Mouse (Mus musculus): ENCODE results near the gene Srsf1.

Srsf1 gene

DNA sequence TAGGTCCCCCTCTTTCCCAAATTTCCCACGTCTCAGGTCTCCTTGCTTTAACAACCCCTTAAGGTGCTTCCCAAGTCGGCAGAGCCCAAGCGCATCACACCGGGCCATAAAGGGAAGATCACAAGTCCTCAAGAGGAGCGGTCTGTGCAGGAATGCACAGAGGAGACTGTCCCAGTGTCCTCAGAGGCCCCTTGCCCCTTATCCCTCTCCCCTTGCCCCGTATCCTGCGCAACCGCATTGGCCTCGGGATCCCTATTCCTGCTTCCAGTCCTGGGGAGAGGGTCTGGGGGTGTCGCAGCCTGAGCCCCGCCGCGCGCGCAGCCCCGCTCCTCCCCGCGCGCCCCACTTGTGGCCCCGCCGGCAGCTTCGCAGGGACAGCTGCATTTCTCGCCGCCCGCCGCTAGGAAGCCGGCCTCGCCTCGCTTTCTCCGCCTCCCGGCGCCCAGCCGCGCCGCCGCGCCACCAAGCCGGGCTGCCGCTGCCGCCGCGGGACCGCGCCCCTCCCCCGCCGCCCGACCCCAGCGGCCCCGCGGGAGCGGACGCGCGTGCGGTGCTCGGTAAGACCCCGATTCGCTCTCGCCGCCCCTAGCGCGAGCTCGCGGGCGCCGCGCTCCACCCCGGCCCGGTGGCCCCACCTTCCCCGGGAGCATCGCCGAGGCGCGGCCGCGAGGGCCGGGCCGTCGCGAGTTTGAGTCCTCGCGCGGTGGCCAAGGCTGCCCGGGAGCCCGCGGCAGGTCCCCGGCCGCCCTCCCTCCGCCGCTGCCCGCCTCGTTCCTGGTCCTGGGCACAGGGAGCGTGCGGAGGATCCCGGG is 51.8 kb downstream of the Srsf1 start:
- in situ Hi-C loops (cut with MboI; ENCODE audit: low pct_unique_long_range_greater_than_20kb in 1 of 2, low sequenced_read_pairs in 2 of 2, unreplicated experiment in 1 of 2): no loop called here

DNA sequence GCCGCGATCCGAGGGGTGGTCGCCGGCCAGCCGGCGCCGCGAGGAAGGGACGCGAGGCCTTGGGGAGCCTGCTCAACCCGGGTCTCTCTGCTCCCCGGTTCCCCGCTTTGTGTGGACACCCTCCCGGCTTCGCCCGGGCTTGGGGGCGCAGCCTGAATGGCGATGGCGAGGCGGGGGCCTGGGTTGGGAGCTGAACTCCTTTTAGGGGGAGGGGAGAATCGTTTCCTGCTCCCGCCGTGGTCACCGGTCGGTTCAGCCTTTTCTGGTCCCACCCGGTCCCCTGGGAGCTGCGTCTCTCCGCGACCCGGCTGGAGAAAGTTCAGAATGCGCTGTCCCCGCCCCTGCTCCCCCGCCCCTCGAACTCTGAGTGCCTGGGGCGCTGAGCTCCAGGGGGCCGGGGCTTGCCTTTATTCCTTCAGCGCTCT is 52.4 kb downstream of the Srsf1 start:
- in situ Hi-C loops (cut with MboI; ENCODE audit: low pct_unique_long_range_greater_than_20kb in 1 of 2, low sequenced_read_pairs in 2 of 2, unreplicated experiment in 1 of 2): no loop called here

DNA sequence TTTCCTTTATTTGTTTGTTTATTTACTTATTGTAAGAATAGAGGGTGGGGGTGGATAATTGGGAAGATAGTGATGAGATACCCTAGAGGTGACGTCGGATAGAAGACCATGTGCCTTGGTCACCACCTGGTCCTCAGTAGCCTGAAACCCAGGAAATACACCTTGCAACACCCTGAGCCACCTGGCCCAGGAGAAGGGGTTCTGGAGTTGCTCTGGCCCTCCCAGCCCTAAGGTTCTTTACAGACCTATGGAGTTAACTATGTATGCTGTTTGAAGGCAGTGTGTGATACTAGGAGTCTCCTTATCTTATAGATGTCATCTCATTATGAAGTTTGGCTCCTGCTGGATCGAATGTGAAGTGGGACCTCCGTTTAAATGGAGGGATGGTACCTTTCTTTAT is 53.0 kb downstream of the Srsf1 start:
- in situ Hi-C loops (cut with MboI; ENCODE audit: low pct_unique_long_range_greater_than_20kb in 1 of 2, low sequenced_read_pairs in 2 of 2, unreplicated experiment in 1 of 2): no loop called here
